20 mouse cellular contexts compared by ENCODE assay signal in the genomic region with DNA sequence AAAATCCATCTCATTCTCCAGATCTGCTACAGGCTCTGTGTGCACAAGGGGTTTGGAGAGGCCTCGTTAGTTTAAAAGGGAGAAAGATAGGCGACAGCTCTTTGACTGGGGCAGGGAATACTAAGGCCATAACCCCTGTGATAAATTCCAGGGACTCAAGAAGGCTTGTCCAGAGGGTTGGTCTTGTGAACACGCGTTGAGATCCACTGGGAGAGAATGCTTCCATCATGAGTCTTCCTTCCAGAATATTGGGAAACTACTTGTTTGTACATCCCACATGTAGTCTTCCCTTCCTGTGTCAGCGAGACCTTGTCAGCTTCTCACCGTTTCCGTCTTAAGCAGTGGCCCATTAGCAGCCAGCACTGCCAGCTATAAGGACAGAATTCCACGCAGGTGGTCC.
"Had no signal": no experiment of that assay in that cellular context is flagged by ENCODE, and none has a peak within 500 bp of the region (broad histone marks: within the 10 kb centered on the region; RNA-seq: fewer than 3 reads in every experiment).

No protein-coding gene starts in this region.

- H3K27ac ChIP-seq: heart, adult 2 months; hindbrain, embryonic 14.5 days; intestine, embryonic 15.5 days; layer of hippocampus, adult 2 months; left cerebral cortex, adult 2 months; liver, embryonic 13.5 days; liver, embryonic 15.5 days had no signal

- ATAC-seq: hindbrain, embryonic 16.5 days; inflammation-experienced regulatory T-cells, adult 6 months; intestine, embryonic 15.5 days; intestine, postnatal 0 days had no signal

- H3K9me3 ChIP-seq: heart, embryonic 12.5 days; intestine, embryonic 15.5 days; liver, embryonic 13.5 days; liver, embryonic 15.5 days had no signal

- H3K4me1 ChIP-seq: liver, embryonic 13.5 days; liver, embryonic 15.5 days had no signal

- H3K9ac ChIP-seq: heart, embryonic 12.5 days; hindbrain, embryonic 14.5 days; intestine, embryonic 15.5 days; liver, embryonic 13.5 days; liver, embryonic 15.5 days had no signal

- H3K36me3 ChIP-seq: heart, embryonic 12.5 days; intestine, embryonic 15.5 days; liver, embryonic 13.5 days; liver, embryonic 15.5 days had no signal

- H3K4me2 ChIP-seq: heart, embryonic 12.5 days; hindbrain, embryonic 14.5 days; intestine, embryonic 15.5 days; liver, embryonic 11.5 days; liver, embryonic 13.5 days; liver, embryonic 15.5 days had no signal

- H3K27me3 ChIP-seq: heart, embryonic 12.5 days; intestine, embryonic 15.5 days; liver, embryonic 13.5 days; liver, embryonic 15.5 days had no signal

- H3K4me3 ChIP-seq: heart, adult 2 months; heart, embryonic 12.5 days; intestine, embryonic 15.5 days; layer of hippocampus, adult 2 months; left cerebral cortex, adult 2 months; liver, embryonic 13.5 days; liver, embryonic 15.5 days had no signal

- DNase-seq: gastrocnemius, postnatal 25 days; heart, adult 2 months; heart, postnatal 10 days; kidney, adult 18-20 months; kidney, adult 8-10 months; kidney, postnatal 10 days; kidney, postnatal 25 days; kidney, postnatal 4 days; liver; liver, embryonic 13.5 days had no signal
